Mouse (Mus musculus) stomach, embryonic 15.5 days (tissue): Measurements from ENCODE around the gene Ptprg. TPM values are rescaled to one million over a fixed set of nuclear protein-coding genes. Genes with fewer than 3 reads are reported as not detected.

Experiments used
- ATAC-seq: fragments of 200-750 bp; cut with Nextera tagmentation; 2 replicates; pipeline ENCODE4 v1.8.0; 2017; ENCODE audit warnings: low read depth, moderate number of reproducible peaks, moderate TSS enrichment; ENCODE audit not compliant: insufficient read depth, low FRiP score
- H3K27ac ChIP-seq: fragments of 300-500 bp; sonication (generic); 2 replicates; pipeline ENCODE4 v1.5.1; 2015; ENCODE audit warnings: mild to moderate bottlenecking, inconsistent platforms
- H3K27me3 ChIP-seq: fragments of 300-500 bp; sonication (generic); replicated peaks from 2 replicates; pipeline ENCODE4 v1.6.1; 2015; ENCODE audit warnings: inconsistent platforms
- H3K36me3 ChIP-seq: fragments of 300-500 bp; sonication (generic); 2 replicates; pipeline ENCODE4 v1.6.1; 2015; ENCODE audit warnings: inconsistent platforms
- H3K4me1 ChIP-seq: fragments of 300-500 bp; sonication (generic); 2 replicates; pipeline ENCODE4 v1.6.1; 2015; ENCODE audit warnings: inconsistent platforms
- H3K4me2 ChIP-seq: fragments of 300-500 bp; sonication (generic); 2 replicates; pipeline ENCODE4 v1.6.1; 2015; ENCODE audit warnings: mild to moderate bottlenecking, inconsistent platforms
- H3K4me3 ChIP-seq: fragments of 300-500 bp; sonication (generic); replicated peaks from 2 replicates; pipeline ENCODE4 v1.5.1; 2015; ENCODE audit warnings: inconsistent platforms
- H3K9ac ChIP-seq: fragments of 300-500 bp; sonication (generic); 2 replicates; pipeline ENCODE4 v1.6.1; 2015; ENCODE audit warnings: inconsistent platforms
- H3K9me3 ChIP-seq: fragments of 300-500 bp; sonication (generic); 2 replicates; pipeline ENCODE4 v1.6.1; 2016; ENCODE audit warnings: inconsistent platforms
- WGBS: fragments of 180-500 bp; shearing (Covaris S2); methylation state at CpG from one replicate; pipeline ENCODE4 v1.1.7; 2015; 5-methylcytosine and 5-hydroxymethylcytosine counted together
- polyA plus RNA-seq: library from polyadenylated mRNA; unstranded; fragments of >200 nt; fragmentation: Nextera tagmentation; extraction: Ambion mirVana; gene quantifications from 2 replicates; pipeline ENCODE4 v1.2.1, GENCODE M21; 2015

The Ptprg gene
- polyA plus RNA-seq, 1 experiment from 2014 or later, result 22.9 TPM

GRCm38 (mm10) chr14:11620962-11621568, 67.7 kb downstream of the Ptprg start:
- Histone ChIP-seq H3K4me1 (peaks cover 8% of the 10 kb centered on the region; the same call in 1 of the 2 replicates), H3K4me3 (no peak overlapping the region), H3K4me2 (no peak overlapping the region), H3K9me3 (no peaks in the 10 kb centered on the region), H3K36me3 (no peaks in the 10 kb centered on the region), H3K27me3 (no peaks in the 10 kb centered on the region), H3K27ac (no peak overlapping the region), H3K9ac (no peak overlapping the region)
- WGBS, result 40% methylated on average over 10 of the region's 10 CpGs
- ATAC-seq, result no peak

GRCm38 (mm10) chr14:11623576-11623975, 70.2 kb downstream of the Ptprg start:
- Histone ChIP-seq H3K27ac (no peak overlapping the region), H3K4me2 (no peak overlapping the region), H3K9me3 (no peaks in the 10 kb centered on the region), H3K4me1 (0 out of 2 replicates have a peak, but pooled peaks cover 2% of the 10 kb centered on the region), H3K4me3 (no peak overlapping the region), H3K36me3 (no peaks in the 10 kb centered on the region), H3K9ac (no peak overlapping the region), H3K27me3 (no peaks in the 10 kb centered on the region)
- WGBS, result 73% methylated on average over 4 of the region's 4 CpGs
- no peak for ATAC-seq

- Histone ChIP-seq H3K27me3 (no peaks in the 10 kb centered on the region), H3K27ac (no peak overlapping the region), H3K36me3 (no peaks in the 10 kb centered on the region), H3K4me3 (no peak overlapping the region), H3K9me3 (no peaks in the 10 kb centered on the region), H3K4me1 (0 out of 2 replicates have a peak, but pooled peaks cover 2% of the 10 kb centered on the region), H3K4me2 (no peak overlapping the region), H3K9ac (no peak overlapping the region)
- 33% methylated on average over 2 of the region's 2 CpGs for WGBS
- ATAC-seq, result no peak
Observed at GRCm38 (mm10) chr14:11630736-11631135, 77.4 kb downstream of the Ptprg start.

- no peak overlapping the region for H3K9ac ChIP-seq
- no peak overlapping the region for H3K4me2 ChIP-seq
- WGBS, result 89% methylated on average over 4 of the region's 4 CpGs
- no peak overlapping the region for H3K4me3 ChIP-seq
- 0 out of 2 replicates have a peak, but pooled peaks cover 2% of the 10 kb centered on the region for H3K4me1 ChIP-seq
- H3K36me3 ChIP-seq, result no peaks in the 10 kb centered on the region
- H3K9me3 ChIP-seq, result no peaks in the 10 kb centered on the region
- H3K27me3 ChIP-seq, result no peaks in the 10 kb centered on the region
- H3K27ac ChIP-seq, result no peak overlapping the region
- ATAC-seq, result no peak
Observed at GRCm38 (mm10) chr14:11631505-11631904, 78.2 kb downstream of the Ptprg start.

GRCm38 (mm10) chr14:11637673-11638072, 84.3 kb downstream of the Ptprg start:
- 86% methylated on average over 7 of the region's 7 CpGs for WGBS
- no peak overlapping the region for H3K4me3 ChIP-seq
- H3K27ac ChIP-seq, result no peak overlapping the region
- no peaks in the 10 kb centered on the region for H3K36me3 ChIP-seq
- no peak overlapping the region for H3K4me2 ChIP-seq
- no peaks in the 10 kb centered on the region for H3K9me3 ChIP-seq
- ATAC-seq, result no peak
- H3K9ac ChIP-seq, result no peak overlapping the region
- no peaks in the 10 kb centered on the region for H3K27me3 ChIP-seq
- no peaks in the 10 kb centered on the region for H3K4me1 ChIP-seq

GRCm38 (mm10) chr14:11639366-11639765, 86.0 kb downstream of the Ptprg start:
- Histone ChIP-seq H3K36me3 (no peaks in the 10 kb centered on the region), H3K4me1 (no peaks in the 10 kb centered on the region), H3K9ac (no peak overlapping the region), H3K9me3 (no peaks in the 10 kb centered on the region), H3K27ac (no peak overlapping the region), H3K27me3 (no peaks in the 10 kb centered on the region), H3K4me2 (no peak overlapping the region), H3K4me3 (no peak overlapping the region)
- no peak for ATAC-seq
- 60% methylated on average over 5 of the region's 5 CpGs for WGBS

GRCm38 (mm10) chr14:11640372-11640771, 87.0 kb downstream of the Ptprg start:
- Histone ChIP-seq H3K27ac (no peak overlapping the region), H3K9me3 (no peaks in the 10 kb centered on the region)
- no peak for ATAC-seq

GRCm38 (mm10) chr14:11640996-11641395, 87.7 kb downstream of the Ptprg start:
- H3K9me3 ChIP-seq, result no peaks in the 10 kb centered on the region
- WGBS, result 71% methylated on average over 3 of the region's 3 CpGs
- no peak for ATAC-seq

More at GRCm38 (mm10) chr14:11640372-11640771, 87.0 kb downstream of the Ptprg start:
- Histone ChIP-seq H3K4me3 (no peak overlapping the region), H3K4me2 (no peak overlapping the region), H3K36me3 (no peaks in the 10 kb centered on the region), H3K27me3 (no peaks in the 10 kb centered on the region), H3K9ac (no peak overlapping the region), H3K4me1 (no peaks in the 10 kb centered on the region)

GRCm38 (mm10) chr14:11642977-11643376, 89.6 kb downstream of the Ptprg start:
- no peaks in the 10 kb centered on the region for H3K36me3 ChIP-seq
- WGBS, result 97% methylated on average over 1 of the region's 1 CpGs
- no peaks in the 10 kb centered on the region for H3K4me1 ChIP-seq
- H3K4me3 ChIP-seq, result no peak overlapping the region
- no peaks in the 10 kb centered on the region for H3K27me3 ChIP-seq
- no peak for ATAC-seq
- no peaks in the 10 kb centered on the region for H3K9me3 ChIP-seq
- no peak overlapping the region for H3K9ac ChIP-seq
- H3K4me2 ChIP-seq, result no peak overlapping the region
- no peak overlapping the region for H3K27ac ChIP-seq

More at GRCm38 (mm10) chr14:11640996-11641395, 87.7 kb downstream of the Ptprg start:
- no peak overlapping the region for H3K27ac ChIP-seq
- H3K4me3 ChIP-seq, result no peak overlapping the region
- H3K4me2 ChIP-seq, result no peak overlapping the region
- no peaks in the 10 kb centered on the region for H3K36me3 ChIP-seq
- no peaks in the 10 kb centered on the region for H3K27me3 ChIP-seq
- H3K4me1 ChIP-seq, result no peaks in the 10 kb centered on the region
- H3K9ac ChIP-seq, result no peak overlapping the region

- 63% methylated on average over 6 of the region's 6 CpGs for WGBS
- Histone ChIP-seq H3K27ac (no peak overlapping the region), H3K4me3 (no peak overlapping the region), H3K4me2 (no peak overlapping the region), H3K9ac (no peak overlapping the region), H3K9me3 (no peaks in the 10 kb centered on the region), H3K27me3 (no peaks in the 10 kb centered on the region), H3K4me1 (no peaks in the 10 kb centered on the region), H3K36me3 (no peaks in the 10 kb centered on the region)
- ATAC-seq, result no peak
Observed at GRCm38 (mm10) chr14:11657374-11657773, 104.0 kb downstream of the Ptprg start.

GRCm38 (mm10) chr14:11663661-11664215, 110.4 kb downstream of the Ptprg start:
- no peak for ATAC-seq
- Histone ChIP-seq H3K36me3 (no peaks in the 10 kb centered on the region), H3K4me2 (no peak overlapping the region), H3K27ac (no peak overlapping the region), H3K9me3 (no peaks in the 10 kb centered on the region), H3K9ac (no peak overlapping the region), H3K4me1 (0 out of 2 replicates have a peak, but pooled peaks cover 2% of the 10 kb centered on the region), H3K4me3 (no peak overlapping the region), H3K27me3 (no peaks in the 10 kb centered on the region)
- WGBS, result 49% methylated on average over 11 of the region's 11 CpGs

- 0 out of 2 replicates have a peak, but pooled peaks cover 2% of the 10 kb centered on the region for H3K4me1 ChIP-seq
- no peaks in the 10 kb centered on the region for H3K9me3 ChIP-seq
- WGBS, result 70% methylated on average over 9 of the region's 9 CpGs
- no peaks in the 10 kb centered on the region for H3K36me3 ChIP-seq
- no peak overlapping the region for H3K4me3 ChIP-seq
- H3K27ac ChIP-seq, result no peak overlapping the region
- H3K9ac ChIP-seq, result no peak overlapping the region
- H3K27me3 ChIP-seq, result no peaks in the 10 kb centered on the region
- H3K4me2 ChIP-seq, result no peak overlapping the region
- ATAC-seq, result no peak
Observed at GRCm38 (mm10) chr14:11664302-11664701, 111.0 kb downstream of the Ptprg start.
